Mouse (Mus musculus) urinary bladder, postnatal 4 days (tissue): ENCODE measurements around the gene Brca2.

ENCODE experiments used
- DNase-seq, 2 experiments: peaks; one replicate each; pipeline ENCODE4 v3.0.0; 2021 to 2022; ENCODE audit warnings: low spot score in 2 of 2

Brca2 gene

DNA sequence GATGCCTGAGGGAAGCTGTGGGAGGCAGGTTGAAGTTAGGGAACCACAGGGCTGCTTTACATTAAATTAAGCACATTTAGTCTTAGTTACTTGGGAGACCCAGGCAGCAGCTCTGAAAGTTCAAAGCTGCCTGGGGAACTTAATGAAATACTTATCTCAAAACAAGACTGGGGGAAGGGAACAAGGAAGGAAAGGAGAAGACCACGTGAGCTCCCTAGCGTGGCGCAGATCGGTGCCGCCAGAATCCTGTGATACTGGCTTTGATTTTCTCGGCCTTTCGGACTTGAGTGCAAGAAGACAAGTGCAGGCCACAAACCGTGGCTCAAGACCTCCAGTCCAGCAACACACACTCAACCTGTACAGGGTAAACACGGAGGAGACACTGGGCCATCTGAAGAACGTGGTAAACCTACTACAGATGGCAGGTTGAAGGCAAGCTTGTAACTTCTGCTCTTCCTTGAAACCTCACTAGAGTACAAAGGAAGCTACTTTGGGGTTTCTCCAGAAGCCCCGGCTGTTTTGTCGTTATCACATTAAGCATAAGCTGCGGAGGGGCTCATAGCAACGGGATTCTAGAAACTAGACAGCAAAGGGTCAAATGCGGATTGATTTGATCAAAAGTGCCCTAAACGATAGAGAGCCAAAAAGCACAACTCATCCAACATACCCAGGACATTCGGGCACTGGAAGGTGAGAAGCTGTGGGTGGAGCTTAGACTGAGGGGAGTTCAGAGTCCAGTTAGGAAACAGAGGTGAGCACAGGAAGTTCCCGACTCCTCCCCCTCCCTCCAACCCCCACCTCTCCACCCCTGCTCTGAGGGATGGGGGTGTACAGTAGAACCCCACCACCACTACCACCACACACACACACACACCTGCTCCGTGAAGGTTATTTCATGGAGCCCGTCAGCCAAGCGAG lies 76.0 kb downstream of the Brca2 start:
- DNase-seq, result no peak

- no peak for DNase-seq
Observed at GRCm38 (mm10) chr5:150599301-150600294, 77.2 kb downstream of the Brca2 start.

GRCm38 (mm10) chr5:150600554-150601440 lies 78.4 kb downstream of the Brca2 start:
- no peak for DNase-seq

DNA sequence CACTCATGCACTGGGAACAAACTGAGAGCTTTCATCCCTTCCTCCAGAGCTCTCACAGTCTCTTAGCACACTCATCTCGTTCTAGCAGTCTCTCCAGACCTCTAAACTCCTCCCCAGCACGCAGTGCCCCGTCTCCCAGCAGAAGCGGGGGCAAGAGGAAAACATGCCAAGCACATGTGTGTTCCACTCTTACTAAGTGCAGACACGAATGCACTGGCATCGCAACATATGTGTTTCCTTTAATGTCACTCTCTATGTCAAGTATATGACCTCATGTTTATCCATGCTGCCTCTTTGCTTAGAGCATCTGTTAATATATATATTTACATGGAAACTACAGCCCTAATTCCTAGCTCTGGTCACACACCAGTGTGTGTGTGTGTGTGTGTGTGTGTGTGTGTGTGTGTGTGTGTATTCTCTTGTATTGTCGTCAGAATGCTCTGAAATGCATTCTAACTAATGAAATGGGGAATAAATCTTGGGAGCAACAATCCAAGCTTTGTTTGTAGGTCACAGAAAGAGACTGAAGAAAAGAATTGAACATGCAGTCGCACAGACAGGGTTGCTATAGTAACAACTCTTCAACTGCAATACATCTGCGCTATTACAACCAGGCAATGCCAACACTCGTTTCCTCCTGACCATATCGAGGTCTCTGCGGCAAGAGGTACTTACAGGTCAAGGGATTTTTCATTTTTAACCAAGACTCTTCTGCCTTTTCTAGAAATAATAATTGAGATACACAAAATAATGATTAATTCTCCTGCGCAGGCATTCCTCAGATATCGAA lies 79.2 kb downstream of the Brca2 start:
- no peak for DNase-seq

- no peak for DNase-seq
Observed at GRCm38 (mm10) chr5:150606131-150606530, 83.7 kb downstream of the Brca2 start.

GRCm38 (mm10) chr5:150607631-150608030 lies 85.2 kb downstream of the Brca2 start:
- DNase-seq, result no peak

GRCm38 (mm10) chr5:150611136-150611535 lies 88.7 kb downstream of the Brca2 start:
- no peak for DNase-seq

DNA sequence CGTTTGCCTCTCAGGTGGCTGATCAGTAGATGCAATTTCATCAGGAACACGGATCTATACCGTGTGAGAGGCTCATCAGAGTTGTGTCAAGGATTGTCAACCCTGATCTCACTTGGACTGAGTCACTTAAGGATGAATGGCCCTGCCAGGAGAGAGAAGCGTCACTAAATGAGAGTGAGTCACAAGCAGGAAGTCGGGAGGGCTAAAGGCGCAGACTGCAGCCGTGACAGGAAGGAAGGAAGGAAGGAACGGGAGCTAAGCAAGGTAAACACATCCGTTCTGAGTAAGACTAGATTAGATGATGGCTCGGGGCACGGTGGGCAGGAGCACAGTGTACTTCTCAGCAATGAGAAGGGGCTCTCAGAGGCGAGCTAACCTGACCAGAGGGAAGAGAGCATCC lies 89.3 kb downstream of the Brca2 start:
- DNase-seq, result no peak

DNA sequence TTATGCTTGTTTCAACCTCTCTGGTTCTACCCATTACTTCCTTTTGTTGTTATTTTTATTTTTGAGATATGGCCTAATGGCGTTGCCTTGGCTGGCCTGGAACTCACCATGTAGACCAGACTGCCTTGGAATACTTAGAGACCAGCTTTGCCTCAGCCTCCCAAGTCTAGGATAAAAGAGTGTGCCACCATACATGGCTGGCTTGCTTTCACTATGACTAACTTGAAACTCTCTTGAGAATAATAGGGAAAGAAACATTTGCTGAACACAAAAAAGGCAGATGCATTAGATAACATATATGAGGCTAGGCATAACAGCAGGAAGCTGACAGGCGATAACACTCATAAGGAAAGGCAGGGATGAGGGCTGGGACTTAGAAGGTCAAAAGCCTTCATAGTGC lies 91.6 kb downstream of the Brca2 start:
- no peak for DNase-seq

- DNase-seq, result no peak
Observed at GRCm38 (mm10) chr5:150616216-150616615, 93.8 kb downstream of the Brca2 start.

DNA sequence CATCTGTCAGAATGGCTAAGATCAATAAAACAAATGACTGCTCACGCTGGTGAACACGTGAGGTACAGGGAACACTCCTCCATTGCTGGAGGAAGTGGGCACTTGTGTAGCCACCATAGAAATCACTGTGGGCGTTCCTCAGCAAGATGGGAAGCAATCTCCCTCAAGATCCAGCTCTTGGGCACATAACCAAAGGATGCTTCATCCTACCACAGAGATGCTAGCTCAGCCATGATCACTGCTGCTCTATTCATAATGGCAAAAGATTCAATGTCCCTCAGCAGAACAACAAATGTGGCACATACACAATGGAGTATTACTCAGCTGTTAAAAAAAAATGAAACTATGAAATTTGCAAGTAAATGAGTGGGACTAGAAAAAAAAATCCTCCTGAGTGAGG lies 94.3 kb downstream of the Brca2 start:
- no peak for DNase-seq

- no peak for DNase-seq
Observed at GRCm38 (mm10) chr5:150618599-150619355, 96.3 kb downstream of the Brca2 start.
